In genomic region chr13:46616673-46617362, GRCm38 (mm10) we compare ENCODE assay signal across 14 mouse cellular contexts. TPM values are rescaled to one million over a fixed set of nuclear protein-coding genes. Genes with fewer than 3 reads are reported as not detected.
DNase-seq lines count a peak whose midpoint lies in the region; ATAC-seq and TF ChIP-seq lines count a peak whose summit lies in the region.
"Had no signal": no experiment of that assay in that cellular context is flagged by ENCODE, and none has a peak within 500 bp of the region (broad histone marks: within the 10 kb centered on the region; RNA-seq: fewer than 3 reads in every experiment).

No protein-coding gene starts in this region.

- no peak overlapping the region for H3K9ac ChIP-seq in embryonic facial prominence, embryonic 14.5 days (ENCODE audit: low read depth, low read length)
- H3K9ac ChIP-seq: hindbrain, embryonic 15.5 days; liver, embryonic 15.5 days; midbrain, embryonic 13.5 days had no signal

- no peak overlapping the region for H3K4me3 ChIP-seq in embryonic facial prominence, embryonic 14.5 days (ENCODE audit: low read depth, low read length)
- H3K4me3 ChIP-seq in embryonic facial prominence, embryonic 10.5 days, result no peak overlapping the region
- H3K4me3 ChIP-seq in layer of hippocampus, adult 2 months, result no peak overlapping the region
- H3K4me3 ChIP-seq: hindbrain, embryonic 15.5 days; liver, embryonic 15.5 days; midbrain, embryonic 13.5 days had no signal

- peak; percentile 68 for DNase-seq in embryonic facial prominence, embryonic 14.5 days (ENCODE audit: low spot score)
- no peak for DNase-seq in embryonic facial prominence, embryonic 10.5 days (ENCODE audit: low spot score)
- peak; percentile 88 for DNase-seq in A20 (ENCODE audit: low read depth, low spot score)
- peak; percentile 81 for DNase-seq in induced T-regulatory cell, adult 2 months (ENCODE audit: low read depth)
- DNase-seq in spleen, postnatal 4 days (ENCODE audit: low spot score in 2 of 2), result peak; percentile 65 to 75
- no peak for DNase-seq in left cerebral cortex, postnatal 25 days (ENCODE audit: low spot score in 2 of 2)
- no peak for DNase-seq in layer of hippocampus, adult 2 months (ENCODE audit: low spot score in 2 of 2)
- no peak for DNase-seq in frontal cortex, postnatal 10 days (ENCODE audit: low spot score in 2 of 2)
- DNase-seq: cerebellum, postnatal 14 days; right cerebral cortex, postnatal 25 days had no signal

- H3K36me3 ChIP-seq in embryonic facial prominence, embryonic 14.5 days (ENCODE audit: control insufficient read depth, insufficient read depth, low read length), result no peaks in the 10 kb centered on the region
- H3K36me3 ChIP-seq in embryonic facial prominence, embryonic 10.5 days (replicated peaks), result no peaks in the 10 kb centered on the region
- H3K36me3 ChIP-seq: hindbrain, embryonic 15.5 days; liver, embryonic 15.5 days; midbrain, embryonic 13.5 days had no signal

- 0 out of 2 replicates have a peak, but pooled peaks cover 3% of the 10 kb centered on the region for H3K9me3 ChIP-seq in embryonic facial prominence, embryonic 14.5 days (ENCODE audit: control insufficient read depth, low read length)
- H3K9me3 ChIP-seq in embryonic facial prominence, embryonic 10.5 days, result no peaks in the 10 kb centered on the region
- H3K9me3 ChIP-seq: hindbrain, embryonic 15.5 days; liver, embryonic 15.5 days; midbrain, embryonic 13.5 days had no signal

- 74% methylated on average over 19 of the region's 19 CpGs for WGBS in embryonic facial prominence, embryonic 14.5 days
- WGBS in embryonic facial prominence, embryonic 10.5 days, result 84% methylated on average over 19 of the region's 19 CpGs

- H3K4me1 ChIP-seq in embryonic facial prominence, embryonic 14.5 days (ENCODE audit: control insufficient read depth, insufficient read depth, low read length), result peaks cover 15% of the 10 kb centered on the region
- peaks cover 17% of the 10 kb centered on the region for H3K4me1 ChIP-seq in embryonic facial prominence, embryonic 10.5 days

- intact Hi-C loops in left cerebral cortex, postnatal 25 days (cut with DNase I), result no loop called here

- peaks cover 1% of the 10 kb centered on the region for H3K27me3 ChIP-seq in embryonic facial prominence, embryonic 14.5 days (replicated peaks; ENCODE audit: control insufficient read depth, insufficient read depth, low read length)
- no peaks in the 10 kb centered on the region for H3K27me3 ChIP-seq in embryonic facial prominence, embryonic 10.5 days (replicated peaks; ENCODE audit: low read depth, poor library complexity, severe bottlenecking)
- H3K27me3 ChIP-seq: hindbrain, embryonic 15.5 days; liver, embryonic 15.5 days; midbrain, embryonic 13.5 days had no signal

- ATAC-seq in embryonic facial prominence, embryonic 14.5 days (ENCODE audit: low read depth), result no peak
- ATAC-seq: midbrain, embryonic 13.5 days had no signal

- no peak overlapping the region for H3K27ac ChIP-seq in embryonic facial prominence, embryonic 14.5 days (replicated peaks; ENCODE audit: low read depth, low read length)
- no peak overlapping the region for H3K27ac ChIP-seq in embryonic facial prominence, embryonic 10.5 days (replicated peaks)
- no peak overlapping the region for H3K27ac ChIP-seq in layer of hippocampus, adult 2 months
- H3K27ac ChIP-seq: hindbrain, embryonic 15.5 days; liver, embryonic 15.5 days; midbrain, embryonic 13.5 days had no signal

- no peak for TF ChIP-seq CTCF in layer of hippocampus, adult 2 months (conservative IDR thresholded peaks at IDR 0.05)

- no peak overlapping the region for H3K4me2 ChIP-seq in embryonic facial prominence, embryonic 14.5 days (ENCODE audit: low read depth, low read length)
- H3K4me2 ChIP-seq: heart, embryonic 11.5 days; hindbrain, embryonic 15.5 days; liver, embryonic 15.5 days; midbrain, embryonic 13.5 days had no signal

RNA-seq across cellular contexts. Expression of gene Fam8a1, which starts 52.5 kb away (rescaled TPM):
- polyA plus RNA-seq in embryonic facial prominence, embryonic 14.5 days (2014; fragmentation: Nextera tagmentation; extraction: Ambion mirVana), result 13.3 and 14.6 TPM in 2 replicates
- polyA plus RNA-seq in embryonic facial prominence, embryonic 10.5 days (2016; fragmentation: Nextera tagmentation; extraction: Ambion mirVana), result 5.8 and 7.1 TPM in 2 replicates
- 10 to 100 TPM; 82.9 to 85.4 TPM for total RNA-seq in left cerebral cortex, postnatal 25 days (2021)
- total RNA-seq in layer of hippocampus, adult 2 months (2021), result 10 to 100 TPM; 74.7 to 76.5 TPM

Comparison
In these comparisons a context has a peak if more than half of its experiments do, and no peak if none do; other contexts are left out.
1. DNase-seq: peak in embryonic facial prominence, embryonic 14.5 days (single experiment), A20 (single experiment), induced T-regulatory cell, adult 2 months (single experiment) and spleen, postnatal 4 days (2 of 2); none in embryonic facial prominence, embryonic 10.5 days (single experiment), left cerebral cortex, postnatal 25 days (0 of 2), layer of hippocampus, adult 2 months (0 of 2) and frontal cortex, postnatal 10 days (0 of 2).